Mouse (Mus musculus) intestine, embryonic 14.5 days (tissue): Measurements from ENCODE around the gene Ckm. TPM values are rescaled to one million over a fixed set of nuclear protein-coding genes. Genes with fewer than 3 reads are reported as not detected.

Experiments used
- ATAC-seq: fragments of 200-750 bp; cut with Nextera tagmentation; replicated peaks from 2 replicates; pipeline ENCODE4 v1.8.0; 2017; ENCODE audit warnings: low read depth, moderate number of reproducible peaks, moderate TSS enrichment, moderate library complexity; ENCODE audit not compliant: low FRiP score, low TSS enrichment
- DNase-seq: peaks from one replicate; pipeline ENCODE4 v3.0.0-alpha.2; 2018; ENCODE audit warnings: low spot score
- H3K27ac ChIP-seq: fragments of 300-500 bp; sonication (generic); 2 replicates; pipeline ENCODE4 v1.5.1; 2014; ENCODE audit warnings: low read depth, mild to moderate bottlenecking, control low read depth
- H3K27me3 ChIP-seq: fragments of 300-500 bp; sonication (generic); replicated peaks from 2 replicates; pipeline ENCODE4 v1.6.1; 2014; ENCODE audit warnings: low read length, control low read depth; ENCODE audit not compliant: control insufficient read depth, insufficient read depth
- H3K36me3 ChIP-seq: fragments of 300-500 bp; sonication (generic); 2 replicates; pipeline ENCODE4 v1.6.1; 2014; ENCODE audit warnings: low read length, control low read depth; ENCODE audit not compliant: control insufficient read depth, insufficient read depth
- H3K4me1 ChIP-seq: fragments of 300-500 bp; sonication (generic); replicated peaks from 2 replicates; pipeline ENCODE4 v1.6.1; 2014; ENCODE audit warnings: low read length, control low read depth, mixed read lengths; ENCODE audit not compliant: control insufficient read depth, insufficient read depth
- H3K4me2 ChIP-seq: fragments of 300-500 bp; sonication (generic); 2 replicates; pipeline ENCODE4 v1.6.1; 2014; ENCODE audit warnings: low read length
- H3K4me3 ChIP-seq: fragments of 300-500 bp; sonication (generic); 2 replicates; pipeline ENCODE4 v1.5.1; 2014; ENCODE audit warnings: low read depth, low read length, control low read depth, mixed read lengths
- H3K9ac ChIP-seq: fragments of 300-500 bp; sonication (generic); 2 replicates; pipeline ENCODE4 v1.6.1; 2014; ENCODE audit warnings: mild to moderate bottlenecking, low read length
- H3K9me3 ChIP-seq: fragments of 300-500 bp; sonication (generic); 2 replicates; pipeline ENCODE4 v1.6.1; 2016; ENCODE audit warnings: low read length, control low read depth; ENCODE audit not compliant: control insufficient read depth
- WGBS: fragments of 180-500 bp; shearing (Covaris S2); extraction: QIAGEN DNeasy Blood & Tissue Kit; methylation state at CpG from one replicate; pipeline ENCODE4 v1.1.7; 2014; 5-methylcytosine and 5-hydroxymethylcytosine counted together
- polyA plus RNA-seq: library from polyadenylated mRNA; unstranded; fragments of >200 nt; fragmentation: Nextera tagmentation; extraction: Ambion mirVana; gene quantifications from 2 replicates; pipeline ENCODE4 v1.2.1, GENCODE M21; 2014

Ckm gene
- polyA plus RNA-seq, 1 experiment from 2014 or later = 1.1 TPM

DNA sequence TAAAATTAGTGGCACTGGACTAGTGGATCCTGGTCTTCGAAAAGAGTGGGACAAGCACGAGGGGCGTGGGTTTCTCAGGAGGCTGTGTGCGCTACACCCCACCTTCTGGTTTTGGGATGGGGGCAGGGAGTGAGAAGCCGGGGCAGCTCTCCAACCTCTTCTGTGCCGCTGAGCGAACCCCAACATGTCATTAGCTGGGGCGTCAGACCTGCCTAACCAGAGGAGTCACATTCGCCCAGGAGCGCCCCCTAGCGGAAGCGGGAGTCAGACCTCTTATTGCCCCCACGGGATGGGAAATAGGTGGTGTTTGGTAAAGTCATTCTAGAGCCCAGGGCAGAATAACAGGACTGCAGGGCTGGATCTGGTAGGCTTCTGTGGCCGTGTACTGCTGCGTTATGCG lies 42.9 kb upstream of the Ckm start:
- peak overlapping the region; percentile 98 for H3K4me2 ChIP-seq
- peak; percentile 89 for DNase-seq
- H3K27me3 ChIP-seq = no peaks in the 10 kb centered on the region
- ATAC-seq = no peak
- H3K4me3 ChIP-seq = peak overlapping the region; percentile 71
- H3K36me3 ChIP-seq = peaks cover 13% of the 10 kb centered on the region
- WGBS = 10% methylated on average over 16 of the region's 16 CpGs
- peak overlapping the region; percentile 44 for H3K9ac ChIP-seq
- no peak overlapping the region for H3K27ac ChIP-seq
- H3K4me1 ChIP-seq = peaks cover 22% of the 10 kb centered on the region
- no peaks in the 10 kb centered on the region for H3K9me3 ChIP-seq

DNA sequence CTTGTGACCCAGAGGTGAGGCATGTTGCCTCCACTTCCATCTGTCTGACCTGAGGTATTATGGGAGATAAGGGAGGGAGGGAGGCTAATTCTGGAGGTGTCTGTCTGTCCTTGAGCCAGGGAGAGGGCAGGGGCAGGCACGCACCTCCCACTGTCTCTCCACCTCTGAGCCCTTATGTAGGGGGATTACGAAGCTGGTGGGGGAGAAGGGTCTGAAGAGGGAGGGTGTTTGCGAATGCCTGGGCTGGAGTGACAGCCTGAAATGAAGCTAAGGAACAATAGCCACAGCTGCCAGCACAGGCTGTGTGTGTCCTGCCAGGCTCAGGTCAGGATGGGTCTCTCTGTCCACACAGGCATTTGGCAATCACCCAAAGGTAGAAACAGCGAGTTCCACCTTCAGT lies 42.3 kb upstream of the Ckm start:
- no peaks in the 10 kb centered on the region for H3K9me3 ChIP-seq
- peaks cover 22% of the 10 kb centered on the region for H3K4me1 ChIP-seq
- ATAC-seq (no peak), DNase-seq (no peak)
- no peak overlapping the region for H3K4me3 ChIP-seq
- WGBS = 58% methylated on average over 4 of the region's 4 CpGs
- H3K4me2 ChIP-seq = 0 out of 2 replicates have a peak overlapping the region, but pooled peaks have one; percentile 98
- no peak overlapping the region for H3K9ac ChIP-seq
- peaks cover 9% of the 10 kb centered on the region for H3K36me3 ChIP-seq
- H3K27ac ChIP-seq = no peak overlapping the region
- no peaks in the 10 kb centered on the region for H3K27me3 ChIP-seq

DNA sequence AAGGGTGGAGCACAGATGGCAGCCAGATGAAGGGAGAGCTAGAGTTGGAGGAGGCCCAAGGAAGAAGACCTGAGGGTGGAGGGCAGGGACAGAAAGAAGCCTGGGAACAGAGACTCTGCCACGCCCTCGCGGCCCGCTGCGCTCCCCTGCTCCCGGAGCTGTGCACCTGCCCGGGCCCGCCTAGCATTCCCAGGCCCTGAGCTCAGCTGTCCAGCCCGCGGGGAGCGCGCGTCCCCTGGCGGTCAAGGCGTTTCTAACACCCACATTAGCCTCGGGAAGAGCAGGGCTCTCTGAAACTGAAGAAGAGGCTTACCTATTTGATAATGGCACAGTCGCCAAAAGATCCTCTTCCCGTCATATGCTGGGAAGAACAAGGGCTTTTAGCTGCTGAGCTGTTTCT lies 40.7 kb upstream of the Ckm start:
- peak; percentile 13; the same call in 1 of the 2 replicates for ATAC-seq
- Histone ChIP-seq H3K4me1 (peaks cover 14% of the 10 kb centered on the region; the same call in 1 of the 2 replicates), H3K27me3 (peaks cover 3% of the 10 kb centered on the region; the same call in 1 of the 2 replicates), H3K4me3 (no peak overlapping the region), H3K27ac (no peak overlapping the region), H3K4me2 (no peak overlapping the region), H3K9me3 (no peaks in the 10 kb centered on the region), H3K9ac (no peak overlapping the region), H3K36me3 (no peaks in the 10 kb centered on the region)
- 5% methylated on average over 18 of the region's 18 CpGs for WGBS
- peak; percentile 88 for DNase-seq

DNA sequence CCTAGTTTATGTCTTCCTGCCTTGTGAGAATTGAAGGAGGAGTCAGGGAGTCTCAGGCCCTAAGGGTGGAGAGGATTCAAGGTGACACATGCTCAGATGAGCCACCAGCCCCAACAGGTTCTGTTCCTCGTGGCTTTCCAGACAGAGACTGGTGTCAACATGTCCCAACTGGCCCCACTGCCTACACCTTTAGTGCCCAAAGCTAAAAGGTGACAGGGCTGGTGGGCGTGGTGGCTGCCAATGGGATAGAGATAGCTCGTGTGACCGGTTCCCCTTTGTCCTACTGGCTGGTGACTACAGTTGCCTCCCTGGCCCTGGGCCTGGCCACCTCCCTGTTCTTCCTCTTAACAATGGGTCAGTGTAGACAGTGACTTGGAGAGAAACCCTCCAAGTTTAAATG lies 39.2 kb upstream of the Ckm start:
- DNase-seq = no peak
- ATAC-seq = no peak
- no peaks in the 10 kb centered on the region for H3K36me3 ChIP-seq
- no peak overlapping the region for H3K27ac ChIP-seq
- WGBS = 72% methylated on average over 4 of the region's 4 CpGs
- peaks cover 5% of the 10 kb centered on the region; the same call in 1 of the 2 replicates for H3K27me3 ChIP-seq
- no peak overlapping the region for H3K4me3 ChIP-seq
- H3K9ac ChIP-seq = no peak overlapping the region
- H3K4me2 ChIP-seq = no peak overlapping the region
- peaks cover 14% of the 10 kb centered on the region; the same call in 1 of the 2 replicates for H3K4me1 ChIP-seq
- no peaks in the 10 kb centered on the region for H3K9me3 ChIP-seq

DNA sequence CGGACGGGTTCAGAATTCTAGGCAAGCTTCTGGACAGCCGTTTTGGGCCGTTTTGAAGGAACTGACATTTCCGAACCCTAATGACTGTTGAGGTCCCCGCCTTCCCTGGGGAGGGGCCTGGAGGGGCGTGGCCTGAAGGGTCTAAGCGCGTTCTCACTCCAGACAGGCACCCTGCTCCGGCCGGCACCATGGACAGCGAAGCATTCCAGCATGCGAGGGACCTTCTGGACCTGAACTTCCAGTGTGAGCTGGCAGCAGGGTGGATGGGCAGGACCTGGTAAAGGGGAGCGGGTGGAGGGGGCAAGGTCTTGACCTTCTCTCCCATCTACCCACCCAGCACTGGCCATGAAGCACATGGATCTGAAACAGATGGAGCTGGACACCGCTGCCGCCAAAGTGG lies 36.2 kb upstream of the Ckm start:
- H3K27ac ChIP-seq = no peak overlapping the region
- H3K4me3 ChIP-seq = no peak overlapping the region
- H3K4me2 ChIP-seq = no peak overlapping the region
- H3K9ac ChIP-seq = no peak overlapping the region
- DNase-seq (peak; percentile 66), ATAC-seq (no peak)
- peaks cover 5% of the 10 kb centered on the region; the same call in 1 of the 2 replicates for H3K27me3 ChIP-seq
- 23% methylated on average over 16 of the region's 16 CpGs for WGBS
- no peaks in the 10 kb centered on the region for H3K9me3 ChIP-seq
- no peaks in the 10 kb centered on the region for H3K36me3 ChIP-seq
- no peaks in the 10 kb centered on the region for H3K4me1 ChIP-seq

DNA sequence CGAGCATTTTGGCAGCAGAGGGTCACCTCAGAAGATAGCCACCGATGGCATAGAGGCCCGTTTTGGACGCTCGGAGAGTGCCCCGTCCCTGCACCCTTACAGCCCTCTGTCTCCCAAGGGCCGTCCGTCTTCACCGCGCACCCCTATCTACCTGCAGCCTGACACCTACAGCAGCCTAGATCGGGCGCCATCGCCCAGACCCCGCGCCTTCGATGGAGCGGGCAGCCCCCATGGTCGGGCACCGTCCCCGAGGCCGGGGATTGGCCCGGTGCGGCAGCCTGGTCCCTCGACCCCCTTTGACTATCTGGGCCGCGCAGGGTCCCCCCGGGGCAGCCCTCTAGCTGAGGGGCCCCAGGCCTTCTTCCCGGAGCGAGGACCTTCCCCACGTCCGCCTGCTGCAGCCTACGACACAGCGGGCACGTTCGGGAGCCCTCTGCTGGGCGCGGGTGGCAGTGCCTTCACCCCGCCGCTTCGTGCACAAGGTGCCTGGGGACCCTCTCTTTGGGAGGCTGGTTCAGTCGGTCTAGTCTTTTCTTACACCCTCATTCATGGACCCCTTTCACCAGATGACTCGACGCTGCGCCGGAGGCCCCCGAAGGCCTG lies 34.7 kb upstream of the Ckm start:
- Histone ChIP-seq H3K4me2 (peak overlapping the region; percentile 60), H3K9me3 (no peaks in the 10 kb centered on the region), H3K4me3 (peak overlapping the region; percentile 26), H3K4me1 (no peaks in the 10 kb centered on the region), H3K27me3 (peaks cover 5% of the 10 kb centered on the region; the same call in 1 of the 2 replicates), H3K9ac (peak overlapping the region; percentile 33), H3K27ac (no peak overlapping the region), H3K36me3 (no peaks in the 10 kb centered on the region)
- ATAC-seq (peak; percentile 69; the same call in 1 of the 2 replicates), DNase-seq (peak; percentile 84)
- WGBS = 17% methylated on average over 46 of the region's 46 CpGs

DNA sequence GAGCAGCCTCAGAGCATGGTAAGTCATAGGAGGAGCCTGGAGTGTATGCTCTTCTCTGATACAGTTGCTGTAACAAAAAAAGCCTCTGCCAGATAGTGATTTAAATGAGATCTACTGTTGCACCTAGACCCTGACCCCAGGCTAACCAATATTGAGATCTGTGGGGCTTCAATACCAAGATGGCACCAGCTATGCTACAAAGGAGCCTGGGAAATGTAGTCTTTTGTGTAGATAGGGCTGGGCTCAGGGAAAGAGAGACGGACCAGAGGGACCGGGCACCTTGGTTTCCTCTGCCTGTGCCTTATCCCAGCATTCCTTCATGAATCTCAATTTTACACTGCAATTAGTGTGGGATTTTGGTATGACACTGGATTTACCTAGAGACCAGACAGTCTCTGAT lies 31.2 kb upstream of the Ckm start:
- H3K4me3 ChIP-seq = no peak overlapping the region

DNA sequence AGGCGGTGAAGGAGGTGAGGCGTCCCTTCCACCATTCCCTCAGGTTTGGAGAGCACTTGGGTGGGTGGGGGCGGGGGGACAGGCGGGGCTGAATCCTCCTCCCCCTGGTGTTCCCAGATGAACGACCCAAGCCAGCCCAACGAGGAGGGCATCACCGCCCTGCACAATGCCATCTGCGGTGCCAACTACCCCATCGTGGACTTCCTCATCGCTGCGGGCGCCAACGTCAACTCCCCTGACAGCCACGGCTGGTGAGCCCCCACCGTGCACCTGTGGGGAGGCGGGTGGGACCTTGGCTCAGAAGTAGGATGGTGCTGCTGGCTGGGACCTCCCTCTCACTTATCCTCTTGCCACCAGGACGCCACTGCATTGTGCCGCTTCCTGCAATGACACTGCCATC lies 29.2 kb upstream of the Ckm start:
- H3K27ac ChIP-seq = no peak overlapping the region
- WGBS = 74% methylated on average over 18 of the region's 18 CpGs

More for the DNA sequence above, 31.2 kb upstream of the Ckm start:
- WGBS = 82% methylated on average over 2 of the region's 2 CpGs
- H3K9me3 ChIP-seq = no peaks in the 10 kb centered on the region
- no peak overlapping the region for H3K9ac ChIP-seq
- DNase-seq (no peak), ATAC-seq (no peak)
- H3K4me2 ChIP-seq = no peak overlapping the region
- no peaks in the 10 kb centered on the region for H3K4me1 ChIP-seq
- no peak overlapping the region for H3K27ac ChIP-seq
- no peaks in the 10 kb centered on the region for H3K36me3 ChIP-seq
- peaks cover 5% of the 10 kb centered on the region; the same call in 1 of the 2 replicates for H3K27me3 ChIP-seq

DNA sequence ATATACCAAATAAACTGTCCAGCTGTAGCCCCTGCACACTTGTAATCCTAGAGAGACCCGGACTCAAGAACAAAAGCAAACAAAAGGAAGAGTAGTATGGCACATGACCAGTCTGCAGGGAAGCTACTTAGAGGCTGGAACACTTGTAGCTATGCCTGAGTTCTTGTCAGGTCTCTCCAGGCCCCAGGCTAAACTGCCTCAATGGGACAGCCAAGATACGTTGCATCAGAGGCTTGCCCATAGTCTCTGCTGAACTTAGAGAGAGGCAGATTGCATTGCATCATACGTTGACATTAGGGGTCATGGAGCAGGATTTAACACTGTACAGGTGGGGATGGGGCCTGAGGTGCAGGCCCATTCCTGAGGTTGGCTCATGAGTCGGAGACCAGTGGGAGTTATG lies 28.6 kb upstream of the Ckm start:
- Histone ChIP-seq H3K36me3 (no peaks in the 10 kb centered on the region), H3K27me3 (no peaks in the 10 kb centered on the region), H3K4me1 (no peaks in the 10 kb centered on the region), H3K9me3 (no peaks in the 10 kb centered on the region), H3K9ac (no peak overlapping the region), H3K27ac (no peak overlapping the region), H3K4me3 (no peak overlapping the region), H3K4me2 (no peak overlapping the region)
- WGBS = 85% methylated on average over 4 of the region's 4 CpGs
- DNase-seq = no peak
- no peak for ATAC-seq

More for the DNA sequence above, 29.2 kb upstream of the Ckm start:
- Histone ChIP-seq H3K9me3 (no peaks in the 10 kb centered on the region), H3K27me3 (no peaks in the 10 kb centered on the region), H3K4me1 (no peaks in the 10 kb centered on the region), H3K36me3 (no peaks in the 10 kb centered on the region), H3K4me2 (no peak overlapping the region), H3K9ac (no peak overlapping the region), H3K4me3 (no peak overlapping the region)
- DNase-seq = no peak
- no peak for ATAC-seq
